Mouse (Mus musculus) urinary bladder, adult 18-20 months (tissue): ENCODE results near the gene Tmem179b.
A peak's percentile ranks its signal among the peaks of the same experiment; 100 is the strongest.
"Not testable (repeated sequence)": the region's sequence is repeated elsewhere in the genome, so short reads cannot be mapped to it uniquely, and the experiment has no call there.

ENCODE experiments used
- DNase-seq, 2 experiments: peaks; one replicate each; pipeline ENCODE4 v3.0.0; 2022; ENCODE audit warnings: low spot score in 2 of 2, mixed read lengths in 2 of 2

Gene Tmem179b

DNA sequence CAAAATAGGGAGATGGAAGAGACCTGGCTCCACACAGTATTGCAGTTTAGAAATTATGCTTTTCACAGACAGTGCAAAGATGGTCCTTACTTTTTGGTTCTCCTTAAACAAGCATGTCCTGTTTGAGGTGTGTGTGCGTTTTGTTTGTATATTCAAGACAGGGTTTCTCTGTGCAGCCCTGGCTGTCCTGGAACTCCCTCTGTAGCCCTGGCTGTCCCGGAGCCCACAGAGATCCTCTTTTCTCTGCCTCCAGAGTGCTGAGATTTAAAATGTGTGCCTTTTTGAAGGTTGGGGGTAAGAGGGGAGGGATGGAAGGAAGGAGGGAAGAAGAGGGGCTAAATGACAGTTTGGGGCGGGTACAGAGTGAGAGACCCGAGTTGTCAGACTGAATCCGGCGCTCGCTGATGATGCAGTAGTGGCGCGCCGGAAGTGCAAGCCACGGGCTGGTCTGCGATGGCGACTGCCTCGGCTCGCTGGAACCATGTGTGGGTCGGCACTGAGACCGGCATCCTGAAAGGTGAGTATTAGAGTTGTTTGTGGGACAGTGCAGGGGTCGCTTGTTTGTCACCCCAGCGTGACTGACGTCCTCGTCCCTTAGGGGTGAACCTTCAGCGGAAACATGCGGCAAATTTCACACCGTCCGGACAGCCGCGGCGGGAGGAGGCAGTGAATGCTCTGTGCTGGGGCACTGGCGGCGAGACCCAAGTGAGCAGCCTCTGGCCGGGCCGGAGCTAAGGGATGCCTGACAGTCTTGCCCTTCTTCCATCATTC, 38.7 kb downstream of the Tmem179b start, which contains the start of gene Wdr74:
TSS of gene Wdr74 (plus strand) at position 439 of the 771 bp plus-strand sequence.
- DNase-seq = peak; percentile 81 to 90

DNA sequence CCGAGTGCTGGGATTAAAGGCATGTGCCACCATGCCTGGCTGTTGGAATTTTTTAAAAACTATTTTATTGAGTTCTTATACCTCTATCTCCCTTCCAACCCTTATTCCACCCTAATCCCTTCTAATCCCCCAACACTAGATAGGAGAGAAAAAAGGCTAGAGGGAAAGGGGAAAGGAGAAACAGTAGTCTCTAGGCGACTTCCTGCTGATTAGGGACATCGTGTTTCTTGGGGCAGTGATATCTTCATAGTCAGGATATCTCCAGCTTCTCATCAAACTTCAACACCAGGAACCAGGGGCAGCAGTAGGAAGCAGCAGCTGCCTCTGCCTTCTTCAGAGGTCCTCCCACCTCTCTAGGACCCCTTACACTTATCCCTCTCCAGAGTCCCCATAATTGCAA, 39.9 kb downstream of the Tmem179b start:
- no peak for DNase-seq

DNA sequence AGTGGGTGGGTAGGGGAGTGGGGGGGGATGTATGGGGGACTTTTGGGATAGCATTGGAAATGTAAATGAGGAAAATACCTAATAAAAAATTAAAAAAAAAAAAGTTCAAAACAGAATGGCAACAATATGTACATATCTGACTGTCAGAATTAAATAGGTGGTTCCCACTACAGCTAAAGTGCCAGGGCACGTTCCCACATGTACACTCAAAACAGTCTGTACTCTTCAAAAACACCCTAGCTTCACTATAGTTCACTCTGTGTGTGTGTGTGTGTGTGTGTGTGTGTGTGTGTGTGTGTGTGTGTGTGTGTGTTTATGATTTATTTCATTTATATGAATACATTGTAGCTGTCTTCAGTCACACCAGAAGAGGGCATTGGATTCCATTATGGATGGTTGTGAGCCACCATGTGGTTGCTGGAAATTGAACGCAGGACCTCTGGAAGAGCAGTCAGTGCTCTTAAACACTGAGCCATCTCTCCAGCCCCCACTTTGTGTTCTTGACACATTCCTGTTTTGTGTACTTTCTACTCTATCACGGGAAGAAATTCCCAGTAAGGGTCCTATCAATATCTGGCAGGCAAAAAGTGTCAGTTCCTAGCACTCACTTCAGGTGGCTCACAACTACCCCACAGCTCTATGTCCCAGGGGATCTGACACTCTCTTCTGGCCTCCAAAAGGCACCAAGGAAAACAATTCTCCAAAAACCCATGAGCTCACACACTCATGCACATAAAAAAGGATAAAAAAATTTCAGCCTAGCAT, 45.8 kb downstream of the Tmem179b start:
- DNase-seq = not testable (repeated sequence)

DNA sequence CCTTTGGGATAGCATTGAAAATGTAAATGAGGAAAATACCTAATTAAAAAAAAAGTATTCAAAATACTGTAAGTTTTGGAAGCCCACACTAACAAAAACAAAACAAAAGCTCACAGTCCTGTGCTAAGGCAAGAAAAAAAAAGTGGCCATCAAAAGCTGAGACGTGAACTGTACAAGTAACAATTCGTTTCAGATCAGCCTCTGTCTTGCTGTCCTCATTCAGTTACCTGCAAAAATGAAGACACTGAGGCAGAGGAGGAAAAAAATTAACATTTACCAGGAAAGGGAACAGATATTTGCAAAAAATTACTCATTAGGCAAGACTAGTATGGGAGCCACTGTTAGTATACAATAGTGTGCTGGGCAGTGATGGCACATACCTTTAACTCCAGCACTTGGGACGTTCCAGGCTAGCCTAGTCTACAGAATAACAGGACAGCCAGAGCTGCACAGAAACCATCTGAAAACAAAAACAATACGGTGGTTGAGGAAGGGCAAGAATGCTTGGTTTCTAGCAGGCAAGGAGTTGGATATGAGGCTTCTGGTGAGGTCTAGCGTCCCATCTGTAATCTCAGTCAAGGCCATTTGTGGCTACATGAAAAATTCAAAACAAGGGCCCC, 46.7 kb downstream of the Tmem179b start:
- DNase-seq = no peak

DNA sequence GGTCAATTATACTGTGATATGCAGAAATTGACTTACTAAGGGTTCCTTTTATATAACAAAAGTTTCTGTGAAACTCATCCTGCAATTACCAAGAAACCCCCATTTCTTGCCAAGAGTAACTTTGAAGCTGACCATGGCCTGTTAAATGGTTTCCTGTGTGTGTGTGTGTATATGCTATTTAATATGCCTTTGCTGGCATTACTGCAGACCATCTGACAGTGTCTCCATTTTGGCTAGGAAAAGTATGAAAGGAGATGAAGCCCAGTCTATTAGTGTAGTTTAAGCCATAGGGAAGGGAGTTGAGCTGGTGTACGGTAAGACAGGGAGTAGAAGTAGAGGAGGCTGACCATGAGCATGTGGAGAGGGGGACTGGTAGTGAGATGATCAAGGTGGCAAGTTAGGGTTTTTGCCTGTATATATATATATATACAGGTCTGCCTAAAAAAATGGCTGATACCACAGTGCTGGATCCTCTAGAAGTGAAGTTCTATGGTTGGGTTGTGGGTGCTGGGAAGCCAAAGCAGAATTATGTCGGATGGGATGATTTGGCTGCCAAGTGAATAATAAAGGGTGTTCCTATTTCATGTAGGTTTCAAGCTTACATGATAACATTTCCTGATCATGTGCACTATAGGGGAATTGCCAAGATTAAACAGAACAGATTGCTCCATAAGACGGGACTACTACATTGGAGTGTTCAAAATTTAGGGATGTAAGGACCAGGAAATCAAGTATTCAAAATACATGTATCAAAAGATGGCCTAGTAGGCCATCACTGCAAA, 47.5 kb downstream of the Tmem179b start:
- DNase-seq = no peak

DNA sequence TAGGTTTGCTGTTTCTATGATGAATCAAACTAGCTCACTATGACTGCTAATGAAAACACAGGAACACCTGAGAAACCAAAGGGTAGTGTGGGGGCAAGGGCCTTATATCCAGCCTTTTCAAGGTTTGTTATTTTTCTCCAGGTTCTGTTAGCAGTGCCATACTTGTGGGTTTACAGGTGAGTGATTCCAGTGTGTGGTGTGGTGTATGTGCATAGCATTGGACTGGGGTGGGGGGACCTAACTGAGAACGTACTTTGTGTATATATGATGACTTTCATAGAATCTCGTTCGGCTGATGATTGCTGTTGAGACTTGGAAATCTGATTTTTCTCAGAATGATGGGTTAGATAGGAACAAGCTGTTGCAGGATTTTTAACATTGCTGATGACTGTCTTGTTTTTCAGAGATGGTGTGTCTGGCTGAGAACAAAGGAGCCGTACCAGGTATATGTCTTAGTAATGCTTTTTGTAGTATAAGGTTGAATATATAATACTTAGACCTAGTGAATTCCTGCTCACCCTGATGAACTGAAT, 49.1 kb downstream of the Tmem179b start:
- no peak for DNase-seq

DNA sequence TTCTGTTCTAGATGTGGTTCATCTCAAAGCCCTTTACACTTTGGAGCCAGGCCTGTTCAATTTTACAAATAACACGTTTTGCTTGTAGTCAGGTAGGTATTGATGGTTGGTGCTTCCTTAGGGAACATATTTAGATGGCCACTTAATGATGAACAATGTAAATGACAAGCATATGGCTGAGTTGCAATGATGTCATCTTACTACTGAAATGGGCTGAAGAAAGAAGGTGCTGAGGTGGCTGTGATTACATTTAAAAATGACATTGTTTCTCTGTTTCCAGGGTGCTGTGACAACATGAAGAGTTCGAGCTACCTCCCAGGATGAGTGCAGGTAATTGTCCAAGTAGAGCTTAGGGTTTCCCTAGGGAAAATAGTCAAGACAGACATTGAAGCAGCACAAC, 49.9 kb downstream of the Tmem179b start:
- no peak for DNase-seq

DNA sequence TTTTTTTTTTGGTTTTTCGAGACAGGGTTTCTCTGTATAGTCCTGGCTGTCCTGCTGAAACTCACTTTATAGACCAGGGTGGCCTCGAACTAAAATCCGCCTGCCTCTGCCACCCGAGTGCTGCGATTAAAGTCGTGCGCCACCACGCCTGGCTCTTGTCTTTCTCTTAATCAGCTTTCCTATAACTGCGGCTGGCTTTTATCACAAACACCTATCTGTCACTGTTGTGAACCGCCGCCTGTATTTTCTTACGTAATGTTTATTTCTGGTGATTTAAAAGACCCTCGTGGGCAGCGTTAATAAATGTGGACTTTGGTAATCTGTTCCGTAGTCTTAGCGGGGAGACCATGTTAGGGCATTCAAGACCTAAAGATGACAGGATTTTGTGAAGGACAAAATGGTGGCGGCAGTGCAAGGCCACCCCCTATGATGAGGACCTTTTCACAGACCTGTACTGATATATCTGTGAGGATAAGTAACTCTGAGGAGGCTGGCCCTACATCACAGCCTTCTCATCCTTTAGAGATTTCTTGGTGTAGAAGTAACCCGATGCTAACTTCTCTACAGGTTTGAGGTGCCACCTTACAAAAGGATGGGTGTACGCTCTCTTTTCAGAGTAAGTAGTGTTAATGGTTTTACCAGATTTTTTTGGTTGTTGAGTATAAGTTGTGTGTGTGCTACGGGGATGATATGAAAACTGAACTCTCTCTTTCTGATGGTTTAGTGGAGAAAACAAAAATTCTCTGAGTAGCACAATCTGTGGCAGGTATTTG, 50.5 kb downstream of the Tmem179b start:
- no peak for DNase-seq

DNA sequence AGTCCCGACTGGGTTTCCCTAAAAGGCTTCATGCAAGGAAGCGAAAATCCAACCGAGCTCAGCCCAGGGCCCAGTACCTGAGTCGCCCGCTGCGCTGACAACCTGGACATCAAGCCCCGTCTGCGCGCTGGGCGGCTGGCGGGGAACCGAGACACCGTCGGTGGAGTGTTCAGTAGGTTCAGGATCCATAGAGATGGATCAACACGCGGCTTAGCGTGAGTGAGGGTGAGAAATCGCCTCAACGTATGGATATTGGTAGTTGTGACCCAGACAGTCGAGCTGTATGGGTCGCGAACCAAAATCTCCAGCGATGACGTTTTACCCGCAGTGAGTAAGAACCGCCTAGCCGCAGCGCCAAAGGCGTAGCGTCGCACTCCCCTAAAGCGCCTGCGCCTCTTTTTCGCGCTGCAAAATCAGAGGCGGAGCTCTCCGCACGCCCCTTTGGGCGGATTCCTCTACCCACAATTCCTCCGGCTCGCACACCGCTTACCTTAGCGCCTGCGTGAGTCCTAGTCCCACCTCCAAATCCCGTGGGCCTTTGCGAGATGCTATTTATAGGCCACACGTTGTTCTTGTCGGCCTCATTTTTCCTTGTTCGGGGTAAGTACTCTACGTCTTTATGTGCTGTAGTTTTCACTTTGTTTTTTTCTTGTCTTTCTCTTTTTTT, 51.2 kb downstream of the Tmem179b start, which contains the start of gene Slc3a2:
TSS of gene Slc3a2 (minus strand) at position 463 of the 667 bp plus-strand sequence.
- peak; percentile 91 to 95 for DNase-seq

DNA sequence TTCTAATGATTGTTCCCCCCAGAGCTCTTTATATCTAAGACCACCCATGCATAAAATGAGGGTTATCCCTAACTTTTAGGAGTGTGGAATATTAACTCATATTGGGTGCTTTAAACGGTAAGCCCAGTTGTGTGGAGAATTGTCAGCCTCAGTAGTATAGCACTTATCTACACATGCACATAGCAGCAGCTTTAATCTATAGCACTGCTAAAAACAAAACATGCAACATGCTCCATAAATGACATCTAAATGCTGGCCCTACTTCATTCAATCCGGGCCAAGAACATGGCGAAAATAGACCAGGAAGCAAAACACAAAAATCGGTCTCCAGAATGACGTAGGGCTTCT, 51.7 kb downstream of the Tmem179b start:
- no peak for DNase-seq
